Mouse (Mus musculus) spleen, postnatal 14 days (tissue): ENCODE measurements around the gene Pde9a.

Experiments used
- DNase-seq, 2 experiments: peaks; one replicate each; pipeline ENCODE4 v3.0.0; 2021 to 2022; ENCODE audit warnings: low spot score in 2 of 2

Gene Pde9a

GRCm38 (mm10) chr17:31386766-31387275 is 811 bp downstream of the Pde9a start:
- no peak for DNase-seq

- no peak for DNase-seq
Measured at GRCm38 (mm10) chr17:31389432-31390050, 3.5 kb downstream of the Pde9a start.

DNA sequence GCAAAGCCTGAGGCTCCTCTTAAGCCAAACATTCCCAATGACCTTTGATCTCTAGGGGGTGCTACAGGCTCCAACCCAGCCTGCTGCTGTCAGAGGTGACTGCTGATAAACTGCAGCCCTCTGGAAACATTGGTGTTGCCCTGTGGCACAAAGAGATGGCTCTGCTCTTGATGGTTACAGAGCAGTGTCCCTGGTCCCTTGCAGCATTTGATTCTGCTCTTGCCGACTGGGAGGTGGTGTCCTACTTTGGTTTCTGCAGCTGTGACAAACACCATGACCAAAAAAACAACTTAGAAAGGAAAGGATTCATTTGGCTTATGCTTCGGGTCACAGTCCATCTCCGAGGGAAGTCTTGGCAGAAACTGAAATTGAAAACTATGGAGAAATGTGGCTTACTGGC is 5.5 kb downstream of the Pde9a start:
- no peak for DNase-seq

- DNase-seq = no peak
Measured at GRCm38 (mm10) chr17:31392041-31392440, 6.0 kb downstream of the Pde9a start.

- no peak for DNase-seq
Measured at GRCm38 (mm10) chr17:31393811-31394210, 7.8 kb downstream of the Pde9a start.

DNA sequence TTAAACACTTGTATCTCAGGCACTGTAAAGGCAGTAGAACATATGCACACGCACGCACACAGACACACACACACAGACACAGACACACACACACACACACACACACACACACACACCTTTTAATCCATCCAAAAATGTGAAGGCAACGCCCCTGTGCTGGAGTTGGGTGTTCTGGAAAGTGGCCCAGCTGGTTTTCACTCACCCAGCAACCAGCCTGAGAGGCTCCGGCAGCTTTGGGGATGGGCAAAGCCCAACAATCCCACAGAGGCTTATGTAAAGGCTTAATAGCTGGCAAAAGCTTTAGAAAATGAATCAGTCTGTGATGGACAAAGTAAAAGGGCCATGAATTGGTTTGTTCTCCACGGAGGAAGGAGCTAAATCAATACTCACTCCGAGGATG is 14.3 kb downstream of the Pde9a start:
- no peak for DNase-seq

DNA sequence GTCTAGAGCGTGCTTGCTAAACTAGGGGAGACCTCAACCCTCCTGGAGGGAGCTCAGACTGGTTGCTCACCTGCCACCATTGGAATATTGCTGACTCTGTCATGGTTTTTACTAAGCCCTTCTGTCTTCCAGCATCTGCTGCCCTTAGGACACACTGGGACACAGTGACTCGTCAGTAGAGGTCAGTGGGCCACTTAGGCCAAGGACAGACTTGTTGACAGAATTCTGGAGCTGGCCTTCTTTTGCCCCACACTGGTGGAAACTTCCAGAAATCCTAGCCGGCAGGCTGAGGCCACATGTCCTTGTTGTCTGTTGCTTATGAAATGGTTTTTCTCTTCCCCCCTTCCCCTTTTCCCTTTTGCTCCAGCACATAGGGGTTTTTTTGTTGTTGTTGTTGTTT is 15.2 kb downstream of the Pde9a start:
- DNase-seq = no peak

DNA sequence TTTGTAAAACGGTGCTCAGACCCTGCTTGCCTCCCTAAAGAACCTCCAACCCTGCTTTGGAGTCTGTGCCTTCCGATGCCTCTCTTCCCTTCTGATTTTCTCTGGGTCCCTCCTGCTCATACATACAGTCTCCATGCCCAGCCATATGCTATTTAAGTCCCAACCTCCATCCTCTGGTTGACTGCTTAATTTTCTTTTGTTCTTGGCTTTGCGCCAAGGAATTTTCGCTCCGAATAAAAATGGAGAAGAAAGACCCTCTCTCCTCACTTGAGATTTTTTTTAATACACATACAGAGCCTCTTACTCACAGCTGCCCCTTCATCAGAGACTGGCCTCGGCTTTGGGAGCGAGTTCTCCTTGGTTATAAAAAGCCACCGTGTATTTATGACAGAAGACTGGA is 16.7 kb downstream of the Pde9a start:
- DNase-seq = no peak

GRCm38 (mm10) chr17:31405694-31406227 is 19.8 kb downstream of the Pde9a start:
- no peak for DNase-seq

DNA sequence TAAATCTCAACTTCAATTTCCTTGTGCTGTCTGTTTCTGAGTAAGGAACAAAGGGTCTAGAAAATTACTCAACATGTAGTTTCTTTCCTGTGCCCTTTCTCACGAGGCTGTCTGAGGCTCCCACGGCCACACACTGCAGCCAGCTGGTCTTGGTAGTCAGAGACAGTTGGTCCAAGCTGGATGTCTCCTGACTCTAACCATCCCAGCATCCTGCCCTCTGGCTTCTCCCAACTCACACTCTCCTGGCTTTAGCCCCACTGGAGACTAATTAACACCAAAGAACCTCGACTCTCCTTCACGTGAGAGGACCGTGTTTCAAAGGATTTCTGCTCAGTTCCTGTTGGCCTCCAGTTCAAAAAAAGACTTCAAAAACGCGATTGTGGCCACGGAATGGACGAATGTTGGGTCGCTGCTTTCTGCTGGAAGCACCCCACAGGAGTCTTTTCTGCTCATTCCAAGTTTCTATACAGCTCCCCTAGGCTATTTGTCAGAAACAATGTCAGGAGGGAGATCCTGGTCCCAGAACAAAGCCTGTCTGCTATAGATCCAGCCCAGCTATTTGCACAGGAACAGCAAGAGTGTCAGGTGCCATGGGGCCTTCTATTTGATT is 23.8 kb downstream of the Pde9a start:
- DNase-seq = no peak

GRCm38 (mm10) chr17:31415258-31415657 is 29.2 kb downstream of the Pde9a start:
- DNase-seq = no peak

GRCm38 (mm10) chr17:31418804-31419597 is 33.0 kb downstream of the Pde9a start:
- no peak for DNase-seq

DNA sequence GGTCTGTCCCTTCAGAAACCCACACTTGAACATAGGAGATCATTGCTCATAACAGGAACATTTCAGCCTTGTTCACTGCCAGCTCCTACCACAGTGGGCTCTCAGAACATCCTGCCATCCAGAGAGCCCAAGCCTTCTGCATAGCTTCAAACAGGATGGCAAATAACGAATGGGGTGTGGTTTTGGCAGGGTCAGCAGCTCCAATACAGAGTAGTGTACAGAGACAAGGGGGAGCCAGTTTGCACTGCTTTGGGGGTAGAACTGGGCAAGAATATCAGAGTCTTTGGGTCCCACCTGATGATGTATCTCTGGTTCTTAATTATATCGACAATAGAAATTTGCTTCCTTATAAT is 33.6 kb downstream of the Pde9a start:
- DNase-seq = no peak

- no peak for DNase-seq
Measured at GRCm38 (mm10) chr17:31419995-31420394, 34.0 kb downstream of the Pde9a start.

DNA sequence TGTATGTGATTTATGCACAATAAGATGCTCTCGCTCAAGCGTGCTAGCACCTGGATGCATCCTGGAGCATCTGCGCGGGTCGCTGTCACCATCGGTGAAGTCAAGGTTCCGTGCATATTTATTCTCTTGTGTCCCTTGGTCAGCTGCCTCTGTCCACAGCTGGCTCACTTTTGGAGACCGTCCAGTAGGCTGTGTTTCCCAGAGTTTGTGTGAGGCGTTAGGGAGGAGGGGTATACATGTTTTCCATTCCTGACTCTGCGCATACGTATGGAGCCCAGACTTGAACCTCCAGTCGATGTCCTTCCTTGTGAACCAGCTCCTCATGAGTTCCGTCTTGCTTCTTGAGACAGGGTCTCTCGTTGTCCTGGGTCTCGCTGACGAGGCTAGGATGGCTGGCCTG is 34.6 kb downstream of the Pde9a start:
- no peak for DNase-seq

- DNase-seq = no peak
Measured at GRCm38 (mm10) chr17:31422381-31422780, 36.4 kb downstream of the Pde9a start.

- no peak for DNase-seq
Measured at GRCm38 (mm10) chr17:31423020-31423419, 37.0 kb downstream of the Pde9a start.

DNA sequence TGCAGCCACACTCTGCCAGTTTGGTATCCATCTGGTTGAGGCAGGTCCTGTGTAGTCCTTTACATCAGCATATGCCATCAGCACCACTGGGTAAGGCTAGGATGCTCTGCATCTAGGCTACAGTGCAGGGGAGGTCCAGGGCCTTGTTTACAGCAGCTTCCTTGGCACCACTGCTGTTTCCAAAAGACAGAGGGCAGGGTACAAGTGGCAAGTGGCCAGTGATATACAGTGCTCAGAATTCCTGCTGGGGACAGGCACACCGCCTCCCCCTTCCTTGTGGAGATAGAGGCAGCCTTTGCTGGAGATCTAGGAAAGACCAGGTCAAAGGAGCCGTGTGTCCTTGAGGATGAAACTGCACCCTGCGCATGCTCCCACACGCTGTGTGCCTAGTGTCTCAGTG is 38.3 kb downstream of the Pde9a start:
- no peak for DNase-seq

GRCm38 (mm10) chr17:31424798-31425197 is 38.8 kb downstream of the Pde9a start:
- DNase-seq = no peak

DNA sequence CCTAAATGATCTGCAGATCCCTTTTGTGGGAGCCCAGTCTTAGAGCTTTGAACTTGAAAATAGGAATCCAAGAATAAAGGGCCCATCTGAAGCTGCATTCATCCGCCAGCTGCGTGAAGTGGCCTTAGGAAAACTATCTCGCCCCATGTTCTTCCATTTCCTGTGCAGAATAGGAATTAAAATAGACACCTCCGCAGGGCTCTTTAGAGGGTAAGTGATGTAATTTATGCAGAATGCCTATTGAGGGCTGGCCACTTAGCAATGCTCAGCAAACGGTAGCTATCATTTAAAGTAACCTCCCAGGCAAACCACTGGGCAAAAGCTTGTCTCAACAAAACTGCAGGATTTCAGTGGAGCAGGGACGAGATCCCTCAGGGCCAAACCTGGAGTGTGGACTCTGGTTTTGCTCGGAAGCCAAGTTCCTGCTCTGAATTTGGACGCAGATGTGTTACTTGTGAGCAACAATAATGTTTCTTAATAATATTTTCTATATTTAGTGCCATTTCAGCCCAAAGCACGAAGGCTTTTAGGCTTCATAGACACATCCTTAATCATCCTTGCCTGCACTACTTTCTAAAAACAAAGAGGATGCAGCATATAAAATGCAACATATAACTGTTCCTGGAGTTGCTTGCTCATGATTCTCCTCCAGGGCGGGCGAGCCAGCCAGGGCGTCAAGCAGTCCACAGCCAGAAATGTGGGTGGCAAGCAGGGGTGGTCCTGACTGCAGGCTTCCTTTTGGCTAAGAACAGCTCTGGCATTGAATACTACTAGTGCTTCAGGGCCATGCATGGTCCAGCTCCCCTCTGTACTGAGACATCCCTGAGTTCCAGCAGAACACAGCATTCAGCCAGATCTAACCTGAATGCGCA is 40.1 kb downstream of the Pde9a start:
- no peak for DNase-seq

DNA sequence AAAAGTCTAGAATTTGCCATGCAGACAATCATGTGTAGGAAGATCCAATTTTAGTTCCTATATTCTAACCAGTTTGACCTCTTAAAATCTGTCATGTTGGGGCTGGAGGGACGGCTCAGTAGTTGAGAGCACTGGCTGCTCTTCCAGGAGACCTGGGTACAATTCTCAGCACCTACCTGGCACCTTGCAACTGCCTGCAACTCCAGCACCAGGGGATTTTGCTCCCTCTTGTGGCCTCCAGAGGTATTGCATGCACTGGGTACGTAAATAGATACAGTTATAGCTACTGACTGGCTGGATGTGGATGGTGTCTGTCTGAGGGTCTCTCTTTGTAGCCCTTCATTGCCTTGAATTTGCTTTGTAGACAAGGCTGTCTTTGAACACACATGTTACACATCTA is 43.4 kb downstream of the Pde9a start:
- DNase-seq = no peak

DNA sequence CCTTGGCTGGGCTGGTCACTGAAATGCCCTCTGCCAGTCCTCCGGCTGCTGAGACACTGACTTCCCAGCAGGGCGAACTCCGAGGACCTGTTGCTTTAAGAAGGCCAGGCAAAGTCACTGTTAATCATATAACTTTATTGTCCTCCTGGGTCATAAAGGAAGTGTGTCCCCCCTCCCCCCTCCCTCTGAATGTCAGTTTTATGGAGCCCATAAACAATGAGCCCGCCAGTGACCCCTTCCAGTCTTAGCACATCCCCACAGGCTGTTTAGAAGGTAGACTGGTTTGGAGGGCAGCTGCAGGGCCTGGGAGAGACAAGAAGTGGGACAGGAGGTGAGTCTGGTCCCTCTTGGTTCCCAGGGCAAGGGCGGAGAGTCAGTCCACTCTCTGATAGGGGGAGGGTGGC is 46.9 kb downstream of the Pde9a start:
- no peak for DNase-seq
